Mouse (Mus musculus): ENCODE results near the gene Fam126a. TPM values are rescaled to one million over a fixed set of nuclear protein-coding genes. Genes with fewer than 3 reads are reported as not detected.
A peak's percentile ranks its signal among the peaks of the same experiment; 100 is the strongest.

The Fam126a gene
- polyA plus RNA-seq, 1 experiment from 2014 or later = 55.0 TPM

GRCm38 (mm10) chr5:24054382-24054781 lies 23.9 kb upstream of the Fam126a start:
- no peak overlapping the region for H3K9ac ChIP-seq
- no peak overlapping the region for H3K4me2 ChIP-seq
- no peak overlapping the region for H3K27ac ChIP-seq (replicated peaks)
- H3K27me3 ChIP-seq = 0 out of 2 replicates have a peak, but pooled peaks cover 4% of the 10 kb centered on the region
- H3K4me1 ChIP-seq (replicated peaks) = no peaks in the 10 kb centered on the region
- ATAC-seq (ENCODE audit: insufficient read depth) = no peak
- 73% methylated on average over 3 of the region's 3 CpGs for WGBS (ENCODE audit: insufficient replicate concordance)
- H3K9me3 ChIP-seq (replicated peaks) = no peaks in the 10 kb centered on the region
- H3K36me3 ChIP-seq (replicated peaks) = no peaks in the 10 kb centered on the region
- no peak overlapping the region for H3K4me3 ChIP-seq (replicated peaks)

DNA sequence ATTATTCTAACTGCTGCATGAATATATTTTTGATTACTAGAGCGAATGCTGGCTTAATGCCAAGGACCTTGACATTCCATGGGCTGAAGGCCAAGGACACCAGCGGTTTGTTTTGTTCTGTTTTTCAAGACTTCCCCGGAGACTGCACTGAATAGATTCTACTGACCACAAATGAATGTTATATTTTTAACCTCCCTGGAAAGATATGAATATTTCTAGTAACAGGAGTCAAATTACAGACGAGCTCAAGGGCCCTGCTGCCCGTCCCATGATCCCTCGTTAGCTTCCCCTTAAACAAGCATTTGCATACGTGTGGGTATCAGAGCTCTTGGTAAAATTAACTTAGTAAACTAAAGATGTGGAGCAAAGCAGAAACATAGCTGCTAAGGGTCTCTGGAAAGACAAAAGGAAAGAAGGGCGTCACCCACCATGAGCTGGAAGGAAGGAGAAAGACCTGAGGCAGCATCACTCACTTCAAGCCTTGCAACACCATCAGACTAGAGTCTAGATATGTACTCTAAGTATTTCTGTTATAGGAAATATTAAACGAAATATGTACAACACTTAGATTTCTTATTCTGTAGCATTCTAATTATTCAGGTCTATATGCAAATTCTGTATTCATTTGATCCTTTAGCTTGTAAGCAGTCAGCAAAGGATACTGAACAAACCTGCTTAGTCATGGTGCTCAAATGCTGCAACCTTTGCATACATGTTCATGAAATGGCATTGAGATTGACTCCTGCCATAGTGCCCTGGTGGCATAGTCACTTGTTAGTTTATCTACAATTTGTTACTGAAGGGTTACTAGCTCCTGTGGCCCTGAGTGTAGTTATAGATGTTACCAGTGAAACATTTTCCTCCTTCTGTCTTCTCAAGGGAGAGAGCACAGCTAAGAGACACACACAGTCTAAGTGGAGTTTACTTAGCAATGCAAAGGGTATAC lies 23.0 kb upstream of the Fam126a start:
- ATAC-seq (ENCODE audit: insufficient read depth) = no peak
- no peak overlapping the region for H3K4me3 ChIP-seq (replicated peaks)
- H3K9ac ChIP-seq = no peak overlapping the region
- no peaks in the 10 kb centered on the region for H3K4me1 ChIP-seq (replicated peaks)
- H3K27ac ChIP-seq (replicated peaks) = no peak overlapping the region
- no peak overlapping the region for H3K4me2 ChIP-seq
- 0 out of 2 replicates have a peak, but pooled peaks cover 7% of the 10 kb centered on the region for H3K27me3 ChIP-seq
- H3K36me3 ChIP-seq (replicated peaks) = no peaks in the 10 kb centered on the region
- no peaks in the 10 kb centered on the region for H3K9me3 ChIP-seq (replicated peaks)
- 60% methylated on average over 9 of the region's 9 CpGs for WGBS (ENCODE audit: insufficient replicate concordance)

- H3K27me3 ChIP-seq = 0 out of 2 replicates have a peak, but pooled peaks cover 7% of the 10 kb centered on the region
- ATAC-seq (ENCODE audit: insufficient read depth) = no peak
- H3K4me1 ChIP-seq (replicated peaks) = peaks cover 4% of the 10 kb centered on the region; the same call in 1 of the 2 replicates
- H3K4me2 ChIP-seq = no peak overlapping the region
- no peak overlapping the region for H3K9ac ChIP-seq
- H3K36me3 ChIP-seq (replicated peaks) = no peaks in the 10 kb centered on the region
- WGBS (ENCODE audit: insufficient replicate concordance) = 49% methylated on average over 16 of the region's 16 CpGs
- no peak overlapping the region for H3K27ac ChIP-seq (replicated peaks)
- H3K9me3 ChIP-seq (replicated peaks) = no peaks in the 10 kb centered on the region
- no peak overlapping the region for H3K4me3 ChIP-seq (replicated peaks)
Measured at GRCm38 (mm10) chr5:24051755-24052675, 21.5 kb upstream of the Fam126a start.

DNA sequence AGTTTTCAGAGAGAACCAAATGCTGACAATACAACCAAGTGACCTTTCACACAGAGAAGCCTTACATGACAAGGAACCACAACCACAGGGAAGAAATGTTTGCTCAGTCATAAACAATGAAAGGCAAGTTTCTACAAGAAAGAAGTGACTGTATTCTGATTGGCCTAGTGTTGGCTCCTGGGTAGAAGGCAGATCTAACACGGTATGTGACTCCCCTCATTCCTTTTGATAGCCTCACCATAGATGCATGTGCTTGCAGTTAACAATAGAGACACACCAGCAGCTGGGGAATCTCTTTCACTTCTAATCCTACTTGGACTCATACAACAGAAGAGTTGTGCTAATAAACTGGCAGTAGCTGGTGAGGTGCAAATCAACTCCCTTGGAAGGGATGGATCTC lies 17.3 kb upstream of the Fam126a start:
- H3K27me3 ChIP-seq = 0 out of 2 replicates have a peak, but pooled peaks cover 12% of the 10 kb centered on the region
- WGBS (ENCODE audit: insufficient replicate concordance) = 64% methylated on average over 1 of the region's 1 CpGs
- no peak overlapping the region for H3K4me2 ChIP-seq
- no peaks in the 10 kb centered on the region for H3K36me3 ChIP-seq (replicated peaks)
- no peak overlapping the region for H3K9ac ChIP-seq
- no peak for ATAC-seq (ENCODE audit: insufficient read depth)
- H3K4me1 ChIP-seq (replicated peaks) = peaks cover 10% of the 10 kb centered on the region
- no peaks in the 10 kb centered on the region for H3K9me3 ChIP-seq (replicated peaks)
- H3K27ac ChIP-seq (replicated peaks) = no peak overlapping the region
- no peak overlapping the region for H3K4me3 ChIP-seq (replicated peaks)

DNA sequence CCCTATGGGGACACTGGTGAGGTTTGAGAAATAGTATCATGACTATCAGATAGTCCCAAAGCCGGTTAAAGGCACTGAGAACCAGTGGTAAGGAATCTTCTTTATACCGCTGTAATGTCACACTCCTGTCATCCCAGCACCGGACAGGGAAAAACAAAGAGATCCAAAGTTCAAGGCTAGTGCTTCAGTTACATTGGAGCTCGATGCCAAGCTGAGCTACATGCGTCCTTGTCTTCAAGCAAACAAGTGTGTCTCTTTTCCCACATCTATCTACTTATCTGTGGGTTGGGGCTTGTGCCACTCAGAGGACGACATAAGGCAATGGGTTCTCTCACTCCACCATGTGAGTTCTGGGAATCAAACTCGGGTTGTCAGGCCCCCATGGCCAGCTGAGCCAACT lies 16.5 kb upstream of the Fam126a start:
- no peak overlapping the region for H3K27ac ChIP-seq (replicated peaks)
- no peaks in the 10 kb centered on the region for H3K9me3 ChIP-seq (replicated peaks)
- H3K27me3 ChIP-seq = 0 out of 2 replicates have a peak, but pooled peaks cover 12% of the 10 kb centered on the region
- no peak for ATAC-seq (ENCODE audit: insufficient read depth)
- H3K4me2 ChIP-seq = no peak overlapping the region
- WGBS (ENCODE audit: insufficient replicate concordance) = 57% methylated on average over 7 of the region's 7 CpGs
- peaks cover 10% of the 10 kb centered on the region for H3K4me1 ChIP-seq (replicated peaks)
- H3K36me3 ChIP-seq (replicated peaks) = no peaks in the 10 kb centered on the region
- no peak overlapping the region for H3K4me3 ChIP-seq (replicated peaks)
- H3K9ac ChIP-seq = no peak overlapping the region

DNA sequence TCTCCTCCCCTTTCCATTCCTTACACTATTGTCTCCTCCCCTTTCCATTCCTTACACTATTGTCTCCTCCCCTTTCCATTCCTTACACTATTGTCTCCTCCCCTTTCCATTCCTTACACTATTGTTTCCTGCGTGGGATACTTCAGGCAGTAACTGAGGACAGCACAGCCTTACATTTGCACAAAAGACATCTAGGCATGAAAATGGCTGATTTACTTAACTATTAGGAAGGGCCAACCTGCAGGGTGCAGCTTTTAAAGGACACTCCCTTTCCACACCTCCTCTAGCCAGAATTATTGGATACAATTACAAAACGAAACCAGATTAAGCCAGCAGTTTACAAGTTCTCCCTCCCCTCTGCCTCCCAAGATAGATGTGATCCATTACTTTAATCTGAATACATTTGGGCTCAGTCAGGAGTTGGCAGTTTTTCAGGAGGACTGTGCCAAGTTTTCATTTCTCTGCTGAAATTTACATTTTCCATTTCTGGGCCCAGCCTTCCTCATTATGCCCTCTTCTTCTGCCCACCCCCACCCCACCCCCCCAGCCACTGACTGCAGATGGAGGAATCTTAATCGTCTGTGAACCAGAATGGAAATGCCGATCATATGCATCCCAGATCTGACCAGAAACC lies 15.6 kb upstream of the Fam126a start:
- Histone ChIP-seq H3K27me3 (0 out of 2 replicates have a peak, but pooled peaks cover 12% of the 10 kb centered on the region), H3K4me2 (no peak overlapping the region), H3K4me1 (replicated peaks) (peaks cover 10% of the 10 kb centered on the region), H3K9ac (no peak overlapping the region), H3K4me3 (replicated peaks) (no peak overlapping the region), H3K9me3 (replicated peaks) (no peaks in the 10 kb centered on the region), H3K36me3 (replicated peaks) (no peaks in the 10 kb centered on the region), H3K27ac (replicated peaks) (no peak overlapping the region)
- ATAC-seq (ENCODE audit: insufficient read depth) = no peak
- WGBS (ENCODE audit: insufficient replicate concordance) = 53% methylated on average over 4 of the region's 4 CpGs

- H3K9ac ChIP-seq = no peak overlapping the region
- WGBS (ENCODE audit: insufficient replicate concordance) = 42% methylated on average over 1 of the region's 1 CpGs
- H3K4me1 ChIP-seq (replicated peaks) = peaks cover 14% of the 10 kb centered on the region
- H3K27ac ChIP-seq (replicated peaks) = no peak overlapping the region
- no peak overlapping the region for H3K4me2 ChIP-seq
- H3K27me3 ChIP-seq = peaks cover 8% of the 10 kb centered on the region; the same call in 1 of the 2 replicates
- H3K36me3 ChIP-seq (replicated peaks) = no peaks in the 10 kb centered on the region
- H3K9me3 ChIP-seq (replicated peaks) = no peaks in the 10 kb centered on the region
- H3K4me3 ChIP-seq (replicated peaks) = no peak overlapping the region
- ATAC-seq (ENCODE audit: insufficient read depth) = no peak
Measured at GRCm38 (mm10) chr5:24044387-24044786, 13.9 kb upstream of the Fam126a start.

- H3K27me3 ChIP-seq = peaks cover 5% of the 10 kb centered on the region; the same call in 1 of the 2 replicates
- H3K36me3 ChIP-seq (replicated peaks) = no peaks in the 10 kb centered on the region
- ATAC-seq (ENCODE audit: insufficient read depth) = peak; percentile 42; the same call in 1 of the 2 replicates
- H3K4me3 ChIP-seq (replicated peaks) = no peak overlapping the region
- 58% methylated on average over 2 of the region's 2 CpGs for WGBS (ENCODE audit: insufficient replicate concordance)
- no peak overlapping the region for H3K27ac ChIP-seq (replicated peaks)
- H3K4me1 ChIP-seq (replicated peaks) = peaks cover 21% of the 10 kb centered on the region
- no peaks in the 10 kb centered on the region for H3K9me3 ChIP-seq (replicated peaks)
- H3K9ac ChIP-seq = no peak overlapping the region
- H3K4me2 ChIP-seq = no peak overlapping the region
Measured at GRCm38 (mm10) chr5:24043367-24043766, 12.9 kb upstream of the Fam126a start.

GRCm38 (mm10) chr5:24041341-24041852 lies 10.9 kb upstream of the Fam126a start:
- H3K27me3 ChIP-seq = peaks cover 5% of the 10 kb centered on the region; the same call in 1 of the 2 replicates
- no peak overlapping the region for H3K9ac ChIP-seq
- ATAC-seq (ENCODE audit: insufficient read depth) = no peak
- no peak overlapping the region for H3K4me2 ChIP-seq
- WGBS (ENCODE audit: insufficient replicate concordance) = 64% methylated on average over 4 of the region's 4 CpGs
- H3K9me3 ChIP-seq (replicated peaks) = no peaks in the 10 kb centered on the region
- H3K4me1 ChIP-seq (replicated peaks) = peaks cover 14% of the 10 kb centered on the region
- H3K27ac ChIP-seq (replicated peaks) = no peak overlapping the region
- H3K4me3 ChIP-seq (replicated peaks) = no peak overlapping the region
- H3K36me3 ChIP-seq (replicated peaks) = no peaks in the 10 kb centered on the region

DNA sequence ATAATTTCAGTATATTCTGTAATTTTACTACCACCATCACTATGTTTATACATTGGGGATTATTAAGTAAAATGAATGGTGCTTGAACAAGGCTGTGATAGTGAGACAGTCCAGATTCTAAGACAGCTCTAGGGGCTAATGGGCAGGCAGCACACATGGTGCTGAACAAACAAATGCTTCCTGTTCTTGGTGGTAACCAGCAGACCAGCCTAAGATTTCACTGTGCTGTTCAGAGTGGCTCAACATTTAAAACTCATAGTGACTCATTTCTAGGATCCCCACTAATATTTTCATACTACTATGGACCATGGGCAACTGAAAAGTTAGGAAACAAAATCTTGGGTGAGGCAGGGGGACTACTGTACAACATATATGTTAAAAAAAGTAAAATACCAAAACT lies 10.1 kb upstream of the Fam126a start:
- Histone ChIP-seq H3K9me3 (replicated peaks) (no peaks in the 10 kb centered on the region), H3K9ac (no peak overlapping the region), H3K36me3 (replicated peaks) (no peaks in the 10 kb centered on the region), H3K27ac (replicated peaks) (no peak overlapping the region), H3K4me1 (replicated peaks) (peaks cover 14% of the 10 kb centered on the region), H3K4me2 (no peak overlapping the region), H3K4me3 (replicated peaks) (no peak overlapping the region), H3K27me3 (peaks cover 5% of the 10 kb centered on the region; the same call in 1 of the 2 replicates)
- no peak for ATAC-seq (ENCODE audit: insufficient read depth)
